Mouse (Mus musculus) frontal cortex, postnatal 10 days (tissue): ENCODE results near the gene Slc37a2.

Experiments used
- DNase-seq, 2 experiments: peaks; one replicate each; pipeline ENCODE4 v3.0.0; 2022; ENCODE audit warnings: low spot score in 2 of 2, mixed read lengths in 1 of 2

Gene Slc37a2

GRCm38 (mm10) chr9:37220755-37221154 lies 34.8 kb downstream of the Slc37a2 start:
- no peak for DNase-seq

GRCm38 (mm10) chr9:37214327-37215060 lies 41.0 kb downstream of the Slc37a2 start:
- DNase-seq = no peak

- no peak for DNase-seq
Measured at GRCm38 (mm10) chr9:37213060-37213738, 42.3 kb downstream of the Slc37a2 start.

GRCm38 (mm10) chr9:37207929-37208411 lies 47.6 kb downstream of the Slc37a2 start, which contains the start of gene Tmem218:
Gene Tmem218, plus strand, starts transcription at chr9:37208223.
- peak; percentile 93 to 95 for DNase-seq

- DNase-seq = no peak
Measured at GRCm38 (mm10) chr9:37203884-37204283, 51.7 kb downstream of the Slc37a2 start.

GRCm38 (mm10) chr9:37200414-37200813 lies 55.1 kb downstream of the Slc37a2 start:
- DNase-seq = no peak

- DNase-seq = no peak
Measured at GRCm38 (mm10) chr9:37197067-37197466, 58.5 kb downstream of the Slc37a2 start.

- DNase-seq = no peak
Measured at GRCm38 (mm10) chr9:37188024-37188423, 67.5 kb downstream of the Slc37a2 start.

GRCm38 (mm10) chr9:37187407-37187806 lies 68.1 kb downstream of the Slc37a2 start:
- DNase-seq = no peak

GRCm38 (mm10) chr9:37183176-37183575 lies 72.4 kb downstream of the Slc37a2 start:
- no peak for DNase-seq

- DNase-seq = no peak
Measured at GRCm38 (mm10) chr9:37181596-37181995, 73.9 kb downstream of the Slc37a2 start.

- no peak for DNase-seq
Measured at GRCm38 (mm10) chr9:37179596-37179995, 75.9 kb downstream of the Slc37a2 start.

GRCm38 (mm10) chr9:37178911-37179310 lies 76.6 kb downstream of the Slc37a2 start:
- DNase-seq = peak; percentile 56 to 69
